Mouse (Mus musculus): ENCODE results near the gene Ak7.

The Ak7 gene

GRCm38 (mm10) chr12:105720196-105720595 lies 14.4 kb downstream of the Ak7 start:
- no peak for TF ChIP-seq GATA4 (IDR thresholded peaks at IDR 0.05; ENCODE audit: insufficient replicate concordance, low read length)

DNA sequence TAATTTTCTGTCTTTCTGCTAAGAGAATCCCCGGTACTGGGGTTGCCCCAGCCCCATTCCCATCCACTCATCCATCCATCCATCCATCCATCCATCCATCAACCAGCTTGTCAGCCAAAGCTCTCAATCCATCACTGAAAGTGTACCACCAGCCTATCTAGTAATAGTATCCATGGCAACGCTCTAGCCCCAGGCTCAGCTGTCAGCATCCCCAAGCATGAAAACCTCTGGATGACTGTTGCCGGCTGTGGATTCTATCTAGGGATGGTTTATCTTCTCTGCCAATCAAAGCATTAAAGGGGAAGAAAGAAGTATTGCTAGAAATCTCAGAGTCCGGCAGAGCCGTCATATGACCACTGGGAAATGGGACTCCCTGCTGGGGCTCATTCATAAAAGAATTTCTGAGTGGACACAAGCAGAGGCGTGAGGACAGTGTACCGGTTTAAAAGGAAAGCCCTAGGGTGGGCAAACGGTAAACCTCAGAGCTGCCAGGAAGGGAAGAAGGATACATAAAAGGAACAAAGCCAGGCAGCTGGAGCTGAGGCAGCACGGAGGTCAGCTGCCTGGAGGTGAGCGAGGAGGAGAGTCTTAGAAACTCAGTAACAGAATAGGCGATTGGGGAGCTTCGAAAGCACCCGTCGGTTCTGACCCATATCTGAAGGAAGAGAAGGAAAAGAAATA lies 15.8 kb downstream of the Ak7 start:
- TF ChIP-seq GATA4 (IDR thresholded peaks at IDR 0.05; ENCODE audit: insufficient replicate concordance, low read length): no peak

- no peak for TF ChIP-seq GATA4 (IDR thresholded peaks at IDR 0.05; ENCODE audit: insufficient replicate concordance, low read length)
Measured at GRCm38 (mm10) chr12:105722657-105723056, 16.9 kb downstream of the Ak7 start.

- TF ChIP-seq GATA4 (IDR thresholded peaks at IDR 0.05; ENCODE audit: insufficient replicate concordance, low read length): no peak
Measured at GRCm38 (mm10) chr12:105724616-105725015, 18.8 kb downstream of the Ak7 start.

- no peak for TF ChIP-seq GATA4 (IDR thresholded peaks at IDR 0.05; ENCODE audit: insufficient replicate concordance, low read length)
Measured at GRCm38 (mm10) chr12:105725736-105726135, 20.0 kb downstream of the Ak7 start.

DNA sequence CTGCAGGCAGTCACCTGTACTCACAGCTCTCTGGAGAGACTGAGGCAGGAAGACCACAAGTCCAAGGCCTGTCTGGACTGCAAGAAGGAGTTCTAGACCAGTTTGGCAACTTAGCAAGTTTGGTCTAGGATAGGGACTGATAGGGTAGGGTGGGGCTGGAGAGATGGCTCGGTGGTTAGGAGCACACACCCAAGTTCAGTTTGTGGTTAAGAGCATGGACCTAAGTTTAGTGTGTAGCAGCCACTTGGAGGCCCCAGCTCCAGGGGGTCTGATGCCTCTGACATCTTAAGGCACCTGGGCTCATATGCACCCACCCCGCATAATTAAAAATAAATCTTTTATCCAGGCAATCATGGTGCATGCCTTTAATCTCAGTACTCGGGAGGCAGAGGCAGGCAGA lies 21.5 kb downstream of the Ak7 start:
- TF ChIP-seq GATA4 (IDR thresholded peaks at IDR 0.05; ENCODE audit: insufficient replicate concordance, low read length): no peak

- no peak for TF ChIP-seq GATA4 (IDR thresholded peaks at IDR 0.05; ENCODE audit: insufficient replicate concordance, low read length)
Measured at GRCm38 (mm10) chr12:105727964-105728363, 22.2 kb downstream of the Ak7 start.

DNA sequence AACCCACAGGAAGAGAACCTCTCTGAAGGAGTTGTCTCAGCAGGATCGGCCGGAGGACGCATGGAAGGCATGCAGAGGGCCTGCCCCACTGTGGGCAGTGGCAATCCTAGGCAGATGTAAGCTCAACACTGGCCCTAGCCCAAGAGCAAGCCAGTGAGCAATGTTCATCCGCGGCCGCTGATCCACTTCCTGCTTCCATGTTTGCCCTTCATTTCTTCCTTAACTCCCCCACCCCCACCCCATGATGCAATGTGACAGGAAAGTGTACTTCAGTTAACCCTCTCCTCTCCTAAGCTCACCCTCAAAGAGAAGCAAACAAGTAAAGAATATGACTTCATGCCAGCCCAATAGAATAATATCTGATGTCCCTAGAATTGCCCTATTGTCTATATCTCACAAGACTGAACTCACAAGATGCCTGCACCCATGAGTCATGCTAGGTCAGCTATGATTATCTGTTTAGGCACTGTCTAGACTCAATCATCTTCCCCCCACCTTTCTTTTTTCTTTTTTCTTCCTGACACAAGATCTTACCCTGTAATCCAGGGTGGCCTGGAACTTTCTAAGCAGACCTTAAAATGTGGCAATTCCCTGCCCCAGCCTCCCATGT lies 25.2 kb downstream of the Ak7 start:
- TF ChIP-seq GATA4 (IDR thresholded peaks at IDR 0.05; ENCODE audit: insufficient replicate concordance, low read length): no peak

- no peak for TF ChIP-seq GATA4 (IDR thresholded peaks at IDR 0.05; ENCODE audit: insufficient replicate concordance, low read length)
Measured at GRCm38 (mm10) chr12:105733370-105734159, 27.8 kb downstream of the Ak7 start.

DNA sequence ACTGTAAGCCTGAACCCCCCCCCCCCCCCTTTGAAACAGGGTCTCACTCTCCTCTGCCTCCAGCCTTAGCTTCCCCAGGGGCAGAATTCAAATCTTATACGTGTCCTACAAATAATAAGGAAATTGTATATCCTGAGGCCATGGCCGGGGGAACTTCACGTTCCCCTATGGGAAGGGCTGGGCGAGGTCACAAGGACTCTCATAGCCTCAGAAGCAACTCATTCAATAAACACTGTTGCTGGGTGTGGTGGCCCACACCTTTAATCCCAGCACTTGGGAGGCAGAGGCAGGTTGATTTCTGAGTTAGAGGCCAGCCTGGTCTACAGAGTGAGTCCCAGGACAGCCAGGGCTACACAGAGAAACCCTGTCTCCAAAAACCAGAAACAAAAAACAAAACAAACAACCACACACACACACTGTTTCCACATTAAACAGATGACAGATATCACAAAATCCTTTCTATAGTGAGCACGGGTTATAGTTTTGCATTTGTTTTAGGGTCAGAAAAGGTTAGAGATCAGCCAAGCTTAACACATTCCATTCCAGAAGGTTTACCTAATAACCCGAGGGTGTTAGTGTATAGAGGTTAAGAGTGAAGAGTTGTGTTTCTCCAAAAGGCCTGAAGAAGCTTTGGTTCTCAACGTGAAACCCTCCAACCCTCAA lies 29.6 kb downstream of the Ak7 start:
- TF ChIP-seq GATA4 (IDR thresholded peaks at IDR 0.05; ENCODE audit: insufficient replicate concordance, low read length): no peak

- no peak for TF ChIP-seq GATA4 (IDR thresholded peaks at IDR 0.05; ENCODE audit: insufficient replicate concordance, low read length)
Measured at GRCm38 (mm10) chr12:105735889-105736251, 30.1 kb downstream of the Ak7 start.

GRCm38 (mm10) chr12:105738316-105739096 lies 32.7 kb downstream of the Ak7 start:
- no peak for TF ChIP-seq GATA4 (IDR thresholded peaks at IDR 0.05; ENCODE audit: insufficient replicate concordance, low read length)

- no peak for TF ChIP-seq GATA4 (IDR thresholded peaks at IDR 0.05; ENCODE audit: insufficient replicate concordance, low read length)
Measured at GRCm38 (mm10) chr12:105739656-105740055, 33.9 kb downstream of the Ak7 start.

DNA sequence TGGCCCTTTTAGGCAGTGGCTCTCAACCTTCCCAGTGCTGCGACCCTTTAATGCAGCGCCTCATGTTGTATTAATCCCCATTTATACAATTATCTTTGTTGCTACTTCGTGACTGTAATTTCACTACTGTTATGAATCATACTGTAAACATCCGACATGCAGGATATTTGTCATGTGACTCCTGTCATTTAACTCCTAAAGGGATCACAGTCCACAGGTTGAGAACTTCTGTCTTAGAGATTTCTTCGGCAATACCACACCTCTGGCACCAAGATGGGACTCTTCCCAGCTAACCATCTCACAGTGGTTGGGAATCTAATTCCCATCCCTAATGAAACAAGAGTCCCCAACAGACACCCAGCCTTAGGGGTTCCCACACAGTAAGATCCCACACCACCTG lies 42.3 kb downstream of the Ak7 start:
- TF ChIP-seq GATA4 (IDR thresholded peaks at IDR 0.05; ENCODE audit: insufficient replicate concordance, low read length): no peak

- TF ChIP-seq GATA4 (IDR thresholded peaks at IDR 0.05; ENCODE audit: insufficient replicate concordance, low read length): no peak
Measured at GRCm38 (mm10) chr12:105753813-105754212, 48.0 kb downstream of the Ak7 start.
